Mouse (Mus musculus) MEL (cell line): Measurements from ENCODE around the gene Atp6v1e2. TPM values are rescaled to one million over a fixed set of nuclear protein-coding genes. Genes with fewer than 3 reads are reported as not detected.

Experiments
- DNase-seq: peaks from one replicate; pipeline ENCODE4 v3.0.0; 2011; ENCODE audit warnings: low read depth, low spot score
- H3K27ac ChIP-seq: 2 replicates; pipeline ENCODE4 v1.5.1; 2012; ENCODE audit warnings: low read depth, mild to moderate bottlenecking, control low read depth, low read length, moderate library complexity; ENCODE audit not compliant: control insufficient read depth
- H3K27me3 ChIP-seq, 2 experiments: fragments of 150-350 bp in 1 of 2; sonication (generic) in 1 of 2; 2 replicates each; pipeline ENCODE4 v1.6.1; 2012; ENCODE audit warnings: low read length in 2 of 2, mild to moderate bottlenecking in 2 of 2, improper control_type of control experiment in 1 of 2, moderate library complexity in 1 of 2; ENCODE audit not compliant: insufficient read depth in 2 of 2, control insufficient read depth in 1 of 2
- H3K36me3 ChIP-seq, 2 experiments: 2 replicates each; pipeline ENCODE4 v1.6.1; 2012 to 2014; ENCODE audit warnings: low read length in 2 of 2, improper control_type of control experiment in 1 of 2, inconsistent platforms in 1 of 2, mild to moderate bottlenecking in 1 of 2; ENCODE audit not compliant: insufficient read depth in 2 of 2, control insufficient read depth in 1 of 2
- H3K4me1 ChIP-seq, 2 experiments: fragments of 150-350 bp in 1 of 2; sonication (generic) in 1 of 2; 2 replicates each; pipeline ENCODE4 v1.6.1; 2012; ENCODE audit warnings: low read length in 2 of 2, improper control_type of control experiment in 1 of 2, mild to moderate bottlenecking in 1 of 2; ENCODE audit not compliant: insufficient read depth in 2 of 2, control insufficient read depth in 1 of 2
- H3K4me3 ChIP-seq, 2 experiments: fragments of 150-350 bp in 1 of 2; sonication (generic) in 1 of 2; 2 replicates each; pipeline ENCODE4 v1.5.1; 2012; ENCODE audit warnings: low read depth in 2 of 2, low read length in 2 of 2, mild to moderate bottlenecking in 2 of 2, moderate library complexity in 2 of 2, control low read depth in 1 of 2, improper control_type of control experiment in 1 of 2; ENCODE audit not compliant: control insufficient read depth in 1 of 2, insufficient read depth in 1 of 2
- H3K79me2 ChIP-seq: 2 replicates; pipeline ENCODE4 v1.6.1; 2012; ENCODE audit warnings: mild to moderate bottlenecking, low read length, moderate library complexity; ENCODE audit not compliant: control insufficient read depth, poor library complexity, insufficient read depth
- H3K9ac ChIP-seq: 2 replicates; pipeline ENCODE4 v1.6.1; 2012; ENCODE audit warnings: low read depth, mild to moderate bottlenecking, control low read depth, low read length, moderate library complexity; ENCODE audit not compliant: control insufficient read depth, poor library complexity, severe bottlenecking
- H3K9me3 ChIP-seq: fragments of 150-350 bp; sonication (generic); replicated peaks from 2 replicates; pipeline ENCODE4 v1.6.1; 2012; ENCODE audit warnings: mild to moderate bottlenecking, low read length, improper control_type of control experiment, moderate library complexity; ENCODE audit not compliant: insufficient read depth
- CHD1 ChIP-seq: IDR thresholded peaks from 2 replicates; pipeline ENCODE4 v1.6.1; 2012; ENCODE audit warnings: low read depth, mild to moderate bottlenecking, inconsistent platforms, low read length, improper control_type of control experiment
- E2F4 ChIP-seq: IDR thresholded peaks from 2 replicates; pipeline ENCODE4 v1.6.1; 2011; ENCODE audit warnings: low read depth, low read length, improper control_type of control experiment, borderline replicate concordance
- ETS1 ChIP-seq: IDR thresholded peaks from 2 replicates; pipeline ENCODE4 v1.6.1; 2012; ENCODE audit warnings: low read depth, mild to moderate bottlenecking, inconsistent platforms, low read length, improper control_type of control experiment, moderate library complexity
- GABPA ChIP-seq: IDR thresholded peaks from 2 replicates; pipeline ENCODE4 v1.6.1; 2012; ENCODE audit warnings: low read depth, mild to moderate bottlenecking, inconsistent platforms, low read length, improper control_type of control experiment, moderate library complexity
- GATA1 ChIP-seq: IDR thresholded peaks from 2 replicates; pipeline ENCODE4 v1.6.1; 2011; ENCODE audit warnings: low read depth, low read length, improper control_type of control experiment
- HCFC1 ChIP-seq: IDR thresholded peaks from 2 replicates; pipeline ENCODE4 v1.6.1; 2012; ENCODE audit warnings: low read depth, mild to moderate bottlenecking, inconsistent platforms, low read length, improper control_type of control experiment, moderate library complexity
- JUND ChIP-seq: IDR thresholded peaks from 2 replicates; pipeline ENCODE4 v1.6.1; 2011; ENCODE audit warnings: low read depth, mild to moderate bottlenecking, improper control_type of control experiment, low read length
- KAT2A ChIP-seq: conservative IDR thresholded peaks from 2 replicates; pipeline ENCODE4 v1.6.1; 2012; ENCODE audit warnings: low read depth, low read length, improper control_type of control experiment, inconsistent platforms
- MAZ ChIP-seq: IDR thresholded peaks from 2 replicates; pipeline ENCODE4 v1.6.1; 2012; ENCODE audit warnings: low read depth, mild to moderate bottlenecking, inconsistent platforms, low read length, improper control_type of control experiment
- MEF2A ChIP-seq: IDR thresholded peaks from 2 replicates; pipeline ENCODE4 v1.6.1; 2014; ENCODE audit warnings: low read depth, mild to moderate bottlenecking, inconsistent platforms, low read length, improper control_type of control experiment; ENCODE audit not compliant: poor library complexity, insufficient replicate concordance, severe bottlenecking; ENCODE audit errors: extremely low read depth
- MYB ChIP-seq: IDR thresholded peaks from 2 replicates; pipeline ENCODE4 v1.6.1; 2011; ENCODE audit warnings: mild to moderate bottlenecking, low read depth, low read length, improper control_type of control experiment
- MYC ChIP-seq: IDR thresholded peaks from 2 replicates; pipeline ENCODE4 v1.6.1; 2011; ENCODE audit warnings: low read depth, mild to moderate bottlenecking, low read length, improper control_type of control experiment, moderate library complexity
- NELFE ChIP-seq: IDR thresholded peaks from 2 replicates; pipeline ENCODE4 v1.6.1; 2011; ENCODE audit warnings: low read depth, low read length, improper control_type of control experiment
- POLR2A ChIP-seq, 2 experiments: IDR thresholded peaks; 2 replicates each; pipeline ENCODE4 v1.6.1; 2011 to 2012; ENCODE audit warnings: low read length in 2 of 2, mild to moderate bottlenecking in 2 of 2, control low read depth in 1 of 2, improper control_type of control experiment in 1 of 2, low read depth in 1 of 2, moderate library complexity in 1 of 2; ENCODE audit not compliant: control insufficient read depth in 1 of 2, insufficient read depth in 1 of 2, poor library complexity in 1 of 2
- POLR2AphosphoS2 ChIP-seq: IDR thresholded peaks from 2 replicates; pipeline ENCODE4 v1.6.1; 2011; ENCODE audit warnings: low read length, improper control_type of control experiment
- RAD21 ChIP-seq: IDR thresholded peaks from 2 replicates; pipeline ENCODE4 v1.6.1; 2011; ENCODE audit warnings: mild to moderate bottlenecking, low read depth, low read length, improper control_type of control experiment
- RCOR1 ChIP-seq: IDR thresholded peaks from 2 replicates; pipeline ENCODE4 v1.6.1; 2012; ENCODE audit warnings: low read depth, mild to moderate bottlenecking, inconsistent platforms, low read length, improper control_type of control experiment
- SIN3A ChIP-seq: IDR thresholded peaks from 2 replicates; pipeline ENCODE4 v1.6.1; 2012; ENCODE audit warnings: low read length, improper control_type of control experiment, inconsistent platforms
- SMC3 ChIP-seq: IDR thresholded peaks from 2 replicates; pipeline ENCODE4 v1.6.1; 2011; ENCODE audit warnings: low read depth, low read length, improper control_type of control experiment
- TAL1 ChIP-seq: IDR thresholded peaks from 2 replicates; pipeline ENCODE4 v1.6.1; 2012; ENCODE audit warnings: mild to moderate bottlenecking, inconsistent platforms, low read length, moderate library complexity, mixed read lengths
- TBP ChIP-seq: IDR thresholded peaks from 2 replicates; pipeline ENCODE4 v1.8.0; 2011; ENCODE audit warnings: low read depth, low read length, improper control_type of control experiment
- TCF12 ChIP-seq: IDR thresholded peaks from 2 replicates; pipeline ENCODE4 v1.6.1; 2014; ENCODE audit warnings: low read depth, mild to moderate bottlenecking, inconsistent platforms, low read length, improper control_type of control experiment, moderate library complexity
- USF2 ChIP-seq, 2 experiments: IDR thresholded peaks; 2 replicates each; pipeline ENCODE4 v1.6.1; 2011 to 2012; ENCODE audit warnings: improper control_type of control experiment in 2 of 2, low read length in 2 of 2, borderline replicate concordance in 1 of 2, inconsistent platforms in 1 of 2, low read depth in 1 of 2, mild to moderate bottlenecking in 1 of 2; ENCODE audit not compliant: insufficient read depth in 1 of 2
- ZKSCAN1 ChIP-seq: IDR thresholded peaks from 2 replicates; pipeline ENCODE4 v1.6.1; 2012; ENCODE audit warnings: low read depth, mild to moderate bottlenecking, inconsistent platforms, low read length, improper control_type of control experiment, moderate library complexity
- ZMIZ1 ChIP-seq: IDR thresholded peaks from 2 replicates; pipeline ENCODE4 v1.6.1; 2012; ENCODE audit warnings: low read depth, mild to moderate bottlenecking, inconsistent platforms, low read length, improper control_type of control experiment, moderate library complexity
- ZNF384 ChIP-seq: IDR thresholded peaks from 2 replicates; pipeline ENCODE4 v1.6.1; 2012; ENCODE audit warnings: low read depth, mild to moderate bottlenecking, inconsistent platforms, low read length, improper control_type of control experiment
- polyA plus RNA-seq, 2 experiments: library from polyadenylated mRNA; stranded (reverse) in 1 of 2; unstranded in 1 of 2; fragments of >175 nt in 1 of 2; fragments of >200 nt in 1 of 2; gene quantifications; 2 replicates each; pipeline versions ENCODE4 v1.2.1 to v1.2.4; 2012; ENCODE audit warnings: low replicate concordance in 2 of 2, low read depth in 1 of 2; ENCODE audit not compliant: insufficient read length in 2 of 2, insufficient read depth in 1 of 2, missing spikeins in 1 of 2
- total RNA-seq: library from RNA; depleted of rRNA; stranded (reverse); fragments of 300-350 nt; gene quantifications from 2 replicates; pipeline ENCODE4 v1.2.3, GENCODE M21; 2012

Atp6v1e2 gene
- total and polyA plus RNA-seq, 3 experiments = not detected

DNA sequence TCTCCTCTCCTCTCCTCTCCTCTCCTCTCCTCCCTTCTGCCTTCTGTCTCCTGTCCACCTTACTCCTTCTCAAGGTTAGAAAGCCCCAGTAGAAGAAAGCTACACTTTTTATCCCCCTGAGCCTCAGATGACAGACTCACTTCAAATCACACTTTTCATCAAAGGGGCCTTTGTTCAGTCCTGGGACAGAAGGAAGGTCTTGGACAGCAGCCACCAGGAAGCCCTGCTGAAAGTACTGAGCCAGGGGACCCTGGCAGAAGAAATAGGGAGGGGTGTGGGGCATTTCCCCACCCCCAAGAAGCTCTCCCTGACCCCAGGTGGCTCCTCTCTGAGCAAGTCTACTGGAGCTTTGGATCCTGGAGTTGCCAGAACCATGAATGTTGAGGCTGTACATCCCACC lies 17.7 kb downstream of the Atp6v1e2 start:
- H3K79me2 ChIP-seq = no peaks in the 10 kb centered on the region
- H3K4me1 ChIP-seq = peaks cover 2 to 13% of the 10 kb centered on the region in 2 experiments
- no peak for DNase-seq
- no peak overlapping the region for H3K4me3 ChIP-seq
- no peak overlapping the region for H3K27ac ChIP-seq
- H3K36me3 ChIP-seq = peaks cover 0 to 11% of the 10 kb centered on the region in 2 experiments; a peak in 2 of 4 replicates
- no peak overlapping the region for H3K9ac ChIP-seq
- no peaks in the 10 kb centered on the region for H3K27me3 ChIP-seq
- no peaks in the 10 kb centered on the region for H3K9me3 ChIP-seq
- TF ChIP-seq E2F4 (no peak), MAZ (no peak), TAL1 (no peak), ETS1 (no peak), MYC (no peak), NELFE (no peak), CHD1 (no peak), TBP (no peak), MEF2A (no peak), TCF12 (no peak), JUND (no peak), GATA1 (no peak), GABPA (no peak), ZNF384 (no peak), SMC3 (no peak), KAT2A (no peak), POLR2AphosphoS2 (no peak), USF2 (IDR thresholded peaks at IDR 0.05; ENCODE audit: borderline replicate concordance in 1 of 2, insufficient read depth in 1 of 2, low read depth in 1 of 2, low read length in 2 of 2) (no peak)

- peak; percentile 30 for DNase-seq
- H3K9ac ChIP-seq = no peak overlapping the region
- peaks cover 0 to 11% of the 10 kb centered on the region in 2 experiments; a peak in 2 of 4 replicates for H3K36me3 ChIP-seq
- no peaks in the 10 kb centered on the region for H3K27me3 ChIP-seq
- H3K4me3 ChIP-seq = no peak overlapping the region
- no peaks in the 10 kb centered on the region for H3K9me3 ChIP-seq
- TF ChIP-seq RAD21 (no peak), MYB (no peak), TAL1 (no peak), ZMIZ1 (no peak), HCFC1 (no peak), ZKSCAN1 (no peak), ETS1 (no peak), TBP (no peak), RCOR1 (no peak), POLR2A (IDR thresholded peaks at IDR 0.05; ENCODE audit: control insufficient read depth in 1 of 2, insufficient read depth in 1 of 2, low read depth in 1 of 2, low read length in 2 of 2, poor library complexity in 1 of 2) (no peak), SIN3A (no peak), NELFE (no peak)
- no peaks in the 10 kb centered on the region for H3K79me2 ChIP-seq
- H3K4me1 ChIP-seq = peaks cover 2 to 13% of the 10 kb centered on the region in 2 experiments
- peak overlapping the region; percentile 9; the same call in 1 of the 2 replicates for H3K27ac ChIP-seq
Observed at GRCm38 (mm10) chr17:86929355-86929754, 18.3 kb downstream of the Atp6v1e2 start.
